Mouse (Mus musculus) cortical plate, adult 2 months (tissue): ENCODE data around the gene Cep95. TPM values are rescaled to one million over a fixed set of nuclear protein-coding genes. Genes with fewer than 3 reads are reported as not detected.
"Not testable (repeated sequence)": the region's sequence is repeated elsewhere in the genome, so short reads cannot be mapped to it uniquely, and the experiment has no call there.

Source experiments
- H3K27ac ChIP-seq: fragments of 200-500 bp; 2 replicates; pipeline ENCODE4 v1.5.1; 2012; ENCODE audit warnings: low read length, control low read depth, inconsistent platforms; ENCODE audit not compliant: insufficient read depth
- H3K4me1 ChIP-seq: fragments of 200-500 bp; 2 replicates; pipeline ENCODE4 v1.6.1; 2011; ENCODE audit warnings: low read length; ENCODE audit not compliant: control insufficient read depth, insufficient read depth
- H3K4me3 ChIP-seq: fragments of 200-500 bp; 2 replicates; pipeline ENCODE4 v1.5.1; 2011; ENCODE audit warnings: mild to moderate bottlenecking, low read length, control low read depth; ENCODE audit not compliant: insufficient read depth
- CTCF ChIP-seq: fragments of 200-500 bp; IDR thresholded peaks from 2 replicates; pipeline ENCODE4 v1.5.1; 2011; ENCODE audit warnings: mild to moderate bottlenecking, control low read depth, low read length; ENCODE audit not compliant: insufficient read depth; ENCODE audit errors: extremely low read depth
- POLR2A ChIP-seq: fragments of 200-500 bp; IDR thresholded peaks from 2 replicates; pipeline ENCODE4 v1.6.1; 2011; ENCODE audit warnings: mild to moderate bottlenecking, low read length, control low read depth; ENCODE audit not compliant: insufficient read depth; ENCODE audit errors: extremely low read depth
- polyA plus RNA-seq: library from polyadenylated mRNA; depleted of rRNA; stranded (reverse); fragments of >200 nt; gene quantifications from 2 replicates; pipeline ENCODE4 v1.2.3, GENCODE M21; 2012

Gene Cep95
- polyA plus RNA-seq, 1 experiment = 15.5 TPM

DNA sequence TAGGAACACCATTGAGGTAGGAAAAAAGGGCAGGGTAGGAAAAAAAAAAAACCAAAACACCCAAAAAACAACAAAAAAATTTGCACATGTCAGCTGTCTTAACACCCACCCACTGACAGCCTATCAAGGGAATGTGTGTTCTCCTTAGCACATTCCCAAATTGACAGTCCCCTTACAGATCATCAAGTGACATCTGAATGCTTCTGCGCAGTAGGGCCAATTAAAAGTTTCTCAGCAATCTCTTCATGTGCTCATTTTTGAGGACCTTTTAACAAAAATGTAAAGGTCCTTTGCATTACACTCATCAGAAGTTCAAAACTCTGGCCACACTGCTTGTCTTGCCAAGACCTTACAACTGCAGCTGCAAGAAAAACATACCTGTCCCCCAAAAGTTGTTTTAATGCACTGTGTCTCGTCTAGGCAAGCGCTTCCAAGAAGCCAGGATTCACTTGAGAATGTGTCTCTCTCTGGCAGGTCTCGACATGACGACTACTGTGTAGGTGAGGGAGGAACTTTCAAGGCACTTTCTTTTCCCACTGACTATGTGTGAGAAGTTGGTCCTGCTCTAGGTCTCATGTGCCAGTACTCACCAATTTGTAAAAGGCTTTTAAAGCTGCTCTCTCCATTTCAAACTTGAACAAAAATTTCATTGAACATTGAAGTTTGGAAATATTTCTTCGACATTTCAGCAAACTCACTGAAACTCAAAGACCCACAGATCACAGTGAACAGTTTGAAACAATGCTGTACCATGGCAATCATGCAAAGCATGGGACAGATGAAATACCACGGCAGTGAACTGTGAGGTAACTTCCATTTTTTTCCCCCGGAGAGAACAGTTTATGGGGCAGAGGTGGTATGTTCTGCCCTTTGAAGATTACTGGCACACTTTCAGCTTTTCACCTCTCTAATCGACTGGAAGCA, 5.9 kb upstream of the Cep95 start:
- peaks cover 3% of the 10 kb centered on the region; the same call in 1 of the 2 replicates for H3K4me1 ChIP-seq
- no peak overlapping the region for H3K4me3 ChIP-seq
- no peak for TF ChIP-seq CTCF
- 0 out of 2 replicates have a peak, but pooled peaks have one; percentile 20 for TF ChIP-seq POLR2A
- H3K27ac ChIP-seq = no peak overlapping the region

DNA sequence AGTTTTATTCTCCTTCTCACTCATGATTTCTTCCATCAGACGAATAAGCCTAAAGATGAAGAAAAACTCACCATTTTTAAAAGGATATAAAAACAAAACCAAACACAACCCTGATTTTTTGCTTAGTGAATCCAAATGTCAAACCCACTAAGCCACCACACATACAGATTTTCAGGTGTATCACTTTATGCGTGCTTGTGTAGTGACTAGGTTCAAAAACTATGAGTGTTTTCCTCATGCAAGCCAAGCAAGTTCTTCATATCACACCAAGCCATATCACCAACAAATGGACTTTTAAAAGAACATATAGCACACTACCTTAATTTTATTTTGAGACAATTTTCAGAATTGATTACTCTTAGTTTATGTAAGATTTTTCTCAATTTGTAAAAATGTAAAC, 4.6 kb upstream of the Cep95 start:
- peaks cover 3% of the 10 kb centered on the region; the same call in 1 of the 2 replicates for H3K4me1 ChIP-seq
- H3K27ac ChIP-seq = no peak overlapping the region
- TF ChIP-seq POLR2A = no peak
- no peak for TF ChIP-seq CTCF
- no peak overlapping the region for H3K4me3 ChIP-seq

DNA sequence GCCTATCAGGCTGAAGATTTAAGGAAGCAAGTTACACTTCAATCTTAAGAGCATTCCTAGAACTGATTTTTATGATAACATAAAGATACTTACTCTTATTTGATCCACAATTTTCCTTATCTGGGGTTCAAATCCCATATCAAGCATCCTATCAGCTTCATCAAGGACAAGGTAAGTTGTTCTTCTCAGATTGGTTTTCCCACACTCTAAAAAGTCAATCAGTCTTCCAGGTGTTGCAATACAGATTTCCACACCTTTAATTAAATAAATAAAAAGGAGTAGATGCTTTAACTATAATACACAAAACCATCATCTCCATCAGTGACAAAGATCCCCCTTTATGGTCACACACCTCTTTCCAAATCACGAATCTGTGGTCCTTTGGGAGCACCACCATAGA, 4.0 kb upstream of the Cep95 start:
- Histone ChIP-seq H3K4me1 (peaks cover 5% of the 10 kb centered on the region; the same call in 1 of the 2 replicates), H3K27ac (no peak overlapping the region), H3K4me3 (no peak overlapping the region)
- no peak for TF ChIP-seq CTCF
- no peak for TF ChIP-seq POLR2A

DNA sequence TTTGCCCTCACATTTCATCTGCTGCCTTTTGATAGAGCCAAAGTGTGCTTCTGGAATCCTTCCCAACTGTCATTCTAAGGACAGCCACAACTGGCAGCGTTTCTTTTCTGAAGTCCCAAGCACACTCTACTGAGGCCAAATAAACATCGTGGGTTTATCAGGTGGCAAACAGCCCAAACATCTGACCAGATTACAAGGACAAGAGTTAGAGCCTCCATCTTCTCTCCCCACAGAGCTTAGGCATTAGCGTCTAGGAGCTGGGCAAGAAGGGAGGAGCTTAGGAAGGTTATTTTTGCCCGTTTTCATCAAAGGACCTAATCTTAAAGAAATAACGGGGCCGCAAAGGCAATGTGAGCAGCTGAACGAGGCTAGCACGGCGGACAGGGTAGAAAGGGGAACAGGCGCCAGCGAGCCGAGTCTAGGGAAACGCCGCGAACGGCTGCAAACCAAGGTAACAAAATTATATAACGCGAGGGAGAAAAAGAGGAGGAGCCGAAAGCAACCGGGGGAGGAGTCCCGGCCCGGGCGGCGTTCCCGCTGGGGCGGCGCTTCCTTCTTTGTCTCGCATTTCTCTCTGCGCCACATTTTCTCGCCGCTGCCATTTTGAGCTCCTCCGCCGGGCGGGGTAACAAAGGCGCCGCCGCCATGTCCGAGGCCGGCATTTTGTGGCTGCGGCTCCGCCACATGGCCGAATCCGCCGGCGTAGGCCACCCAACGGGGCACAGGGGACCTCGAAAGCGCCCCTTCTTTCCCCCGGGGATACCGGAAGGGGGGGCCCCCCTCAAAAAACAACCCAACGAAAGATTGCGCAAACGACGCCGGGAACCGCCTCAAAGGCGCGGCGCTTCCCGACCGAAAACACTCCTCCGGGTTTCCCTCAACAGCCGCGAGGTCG, 1.7 kb upstream of the Cep95 start:
- Histone ChIP-seq H3K4me3 (peak overlapping the region; percentile 68), H3K4me1 (peaks cover 4% of the 10 kb centered on the region; the same call in 1 of the 2 replicates), H3K27ac (peak overlapping the region; percentile 96)
- TF ChIP-seq POLR2A = peak; percentile 53; the same call in 1 of the 2 replicates
- no peak for TF ChIP-seq CTCF

DNA sequence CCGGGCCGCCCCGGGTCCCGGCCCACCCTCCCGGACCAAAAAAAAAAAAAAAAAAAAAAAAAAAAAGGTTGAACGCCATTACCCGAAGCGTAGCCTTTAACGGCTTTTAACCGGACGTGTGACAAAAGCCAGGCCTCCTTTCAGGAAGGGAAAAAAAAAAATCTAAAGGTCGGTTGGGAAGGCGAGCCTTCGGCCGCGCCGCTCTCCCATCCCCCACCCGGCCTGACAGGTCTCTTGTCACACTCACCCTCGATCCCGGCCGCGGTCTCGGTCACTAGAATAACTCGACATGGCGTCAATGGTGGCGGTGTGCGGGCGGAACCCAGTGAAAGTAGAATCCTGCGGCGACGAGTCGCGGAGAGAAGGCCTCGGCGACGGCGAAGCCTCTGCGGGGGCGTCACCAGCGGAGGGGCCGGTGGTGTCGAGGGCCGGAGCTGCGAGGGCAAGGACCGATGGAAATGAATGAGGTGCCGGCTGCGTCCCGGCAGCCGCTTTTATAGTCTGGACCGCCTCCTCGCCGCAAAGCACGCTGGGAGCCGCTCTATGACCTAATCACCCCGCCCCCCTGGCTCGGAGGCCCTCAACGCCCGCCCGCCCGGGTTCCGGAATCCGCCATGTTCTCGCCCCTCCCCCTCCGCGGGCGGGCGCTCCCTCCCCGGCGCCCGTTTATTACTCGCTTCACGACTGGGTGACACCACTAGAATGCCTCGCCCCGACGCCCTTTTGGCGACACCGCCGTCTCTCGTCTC, 852 bp upstream of the Cep95 start:
- H3K27ac ChIP-seq = peak overlapping the region; percentile 99
- peak; percentile 99 for TF ChIP-seq POLR2A
- no peak for TF ChIP-seq CTCF

DNA sequence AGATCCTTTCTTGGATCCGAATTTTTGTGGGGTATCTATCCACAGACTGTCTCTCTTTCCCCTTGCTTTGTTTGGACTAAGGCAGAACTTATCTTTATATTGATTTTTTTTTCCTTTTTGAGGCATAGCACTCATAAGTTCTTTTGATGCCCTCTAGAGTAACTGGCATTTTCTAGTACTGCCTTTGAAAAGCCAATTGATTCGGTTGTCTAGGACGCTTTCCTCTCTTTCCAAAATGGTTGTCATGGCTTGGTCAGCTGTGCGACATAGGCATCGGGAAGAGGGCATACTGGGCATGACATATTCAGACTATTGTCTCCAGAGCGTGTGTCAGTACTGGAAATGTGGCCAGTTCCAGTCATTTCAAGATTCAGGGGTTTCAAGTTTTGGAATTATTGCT, 597 bp downstream of the Cep95 start:
- H3K4me1 ChIP-seq = 0 out of 2 replicates have a peak, but pooled peaks cover 2% of the 10 kb centered on the region
- no peak for TF ChIP-seq POLR2A
- TF ChIP-seq CTCF = no peak
- H3K27ac ChIP-seq = peak overlapping the region; percentile 45; the same call in 1 of the 2 replicates
- H3K4me3 ChIP-seq = peak overlapping the region; percentile 68

More for the DNA sequence above, 852 bp upstream of the Cep95 start:
- Histone ChIP-seq H3K4me3 (peak overlapping the region; percentile 68), H3K4me1 (0 out of 2 replicates have a peak, but pooled peaks cover 2% of the 10 kb centered on the region)

DNA sequence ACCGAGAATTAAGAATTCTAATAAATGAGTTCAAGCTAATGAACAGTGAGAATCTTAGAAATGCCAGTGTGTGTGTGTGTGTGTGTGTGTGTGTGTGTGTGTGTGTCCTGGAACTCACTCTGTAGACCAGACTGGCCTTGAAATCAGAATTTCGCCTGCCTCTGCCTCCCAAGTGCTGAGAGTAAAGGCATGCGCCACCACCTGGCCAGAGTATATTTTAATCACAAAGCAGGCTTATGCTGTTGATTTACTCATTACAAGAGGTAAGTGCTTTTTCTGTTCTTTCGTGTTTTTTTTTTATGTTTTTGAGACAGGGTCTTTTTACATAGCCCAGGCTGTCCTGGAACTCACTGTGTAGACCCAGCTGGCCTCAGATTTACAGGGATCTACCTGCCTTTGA, 4.8 kb downstream of the Cep95 start:
- Histone ChIP-seq H3K27ac (no peak overlapping the region), H3K4me3 (no peak overlapping the region), H3K4me1 (0 out of 2 replicates have a peak, but pooled peaks cover 2% of the 10 kb centered on the region)
- no peak for TF ChIP-seq POLR2A
- TF ChIP-seq CTCF = no peak

DNA sequence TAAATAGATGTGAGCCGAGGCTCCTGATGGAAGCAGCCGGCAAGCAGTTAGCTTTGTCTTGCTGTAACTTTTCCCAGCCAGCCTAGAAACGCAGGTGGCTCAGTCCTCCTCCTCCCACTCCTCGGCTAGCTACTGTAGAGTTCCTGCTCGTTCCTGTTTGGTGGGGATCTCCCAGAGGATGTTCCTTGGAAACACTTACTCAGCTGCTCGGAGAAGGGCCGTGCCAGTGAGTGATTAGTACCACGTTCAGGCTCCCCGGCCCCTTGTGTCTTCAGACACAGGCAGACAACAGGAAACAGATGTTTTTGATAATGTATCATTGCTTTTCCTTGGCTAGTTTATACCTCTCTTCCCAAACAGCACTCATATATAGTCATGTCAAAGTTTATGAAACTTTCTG, 6.6 kb downstream of the Cep95 start:
- no peak overlapping the region for H3K4me3 ChIP-seq
- no peak overlapping the region for H3K27ac ChIP-seq
- H3K4me1 ChIP-seq = no peaks in the 10 kb centered on the region
- TF ChIP-seq CTCF (no peak), POLR2A (no peak)

DNA sequence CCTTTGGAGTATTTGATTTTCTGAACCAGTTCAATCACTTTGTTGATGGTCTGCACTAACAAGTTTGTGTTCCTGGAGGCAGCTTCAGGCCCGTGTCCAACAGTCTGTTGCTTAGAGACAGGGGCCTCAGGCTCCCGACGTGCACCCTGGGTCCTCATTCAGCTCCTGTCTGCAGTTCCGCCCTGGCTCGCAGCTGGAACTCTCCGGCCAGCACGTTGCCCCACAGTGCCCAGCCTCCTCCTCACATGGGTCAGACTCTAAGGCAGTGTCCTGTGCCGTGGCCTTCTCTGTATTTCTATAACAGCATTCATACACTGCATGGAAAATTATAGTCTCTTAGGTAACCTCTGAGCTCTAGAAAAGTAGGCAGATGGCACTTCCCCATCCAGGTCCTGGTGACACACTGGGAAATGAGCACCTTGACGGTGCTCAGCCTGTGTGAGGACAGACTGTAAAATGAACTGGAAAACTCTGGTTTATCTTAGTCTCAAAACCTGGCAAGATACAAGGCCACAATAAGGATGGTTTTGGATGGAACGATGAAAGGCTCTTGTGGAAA, 13.1 kb downstream of the Cep95 start:
- no peak for TF ChIP-seq CTCF
- TF ChIP-seq POLR2A = no peak
- Histone ChIP-seq H3K27ac (no peak overlapping the region), H3K4me3 (no peak overlapping the region), H3K4me1 (no peaks in the 10 kb centered on the region)

DNA sequence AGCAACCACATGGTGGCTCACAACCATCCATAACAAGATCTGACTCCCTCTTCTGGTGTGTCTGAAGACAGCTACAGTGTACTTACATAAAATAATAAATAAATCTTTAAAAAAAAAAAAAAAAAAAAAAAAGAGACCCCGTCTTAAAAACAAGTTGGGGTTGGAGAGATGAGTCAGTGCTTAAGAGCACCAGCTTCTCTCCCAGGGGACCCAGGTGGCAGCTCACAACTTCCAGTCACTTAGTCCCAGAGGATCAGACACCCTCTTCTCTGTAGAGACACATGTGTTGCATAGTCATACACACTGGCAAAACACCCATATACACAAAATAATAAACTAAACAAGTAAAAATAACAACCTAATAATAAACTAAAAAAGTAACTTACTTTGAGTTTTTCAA, 18.4 kb downstream of the Cep95 start:
- H3K27ac ChIP-seq, H3K4me1 ChIP-seq, H3K4me3 ChIP-seq: not testable (repeated sequence)
